Mouse (Mus musculus) urinary bladder, postnatal 10 days (tissue): Measurements from ENCODE around the gene Miga1.
A peak's percentile ranks its signal among the peaks of the same experiment; 100 is the strongest.
"Not testable (repeated sequence)": the region's sequence is repeated elsewhere in the genome, so short reads cannot be mapped to it uniquely, and the experiment has no call there.

Experiments used
- DNase-seq: peaks from one replicate; pipeline ENCODE4 v3.0.0; 2022; ENCODE audit warnings: low spot score

Gene Miga1

GRCm38 (mm10) chr3:152287810-152288209 lies 52.4 kb downstream of the Miga1 start:
- no peak for DNase-seq

- DNase-seq: no peak
Observed at GRCm38 (mm10) chr3:152284759-152285158, 55.4 kb downstream of the Miga1 start.

DNA sequence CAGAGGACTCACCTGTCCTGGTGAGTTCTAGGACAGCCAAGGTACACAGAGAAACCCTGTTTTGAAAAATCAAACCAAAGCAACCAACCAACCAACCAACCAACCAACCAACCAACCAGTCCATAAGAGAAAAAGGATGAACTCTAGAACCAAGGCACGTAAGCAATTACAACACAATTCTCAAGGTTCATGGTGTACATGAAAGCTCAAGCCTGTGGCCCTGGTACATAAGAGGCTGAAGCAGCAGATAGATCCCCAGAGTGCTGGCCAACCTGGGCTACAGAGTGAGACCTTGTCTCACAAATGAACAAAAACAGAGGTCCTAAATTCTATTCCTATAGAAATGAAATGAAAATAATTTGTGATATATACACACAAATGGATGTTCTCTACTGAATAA lies 55.9 kb downstream of the Miga1 start:
- no peak for DNase-seq

DNA sequence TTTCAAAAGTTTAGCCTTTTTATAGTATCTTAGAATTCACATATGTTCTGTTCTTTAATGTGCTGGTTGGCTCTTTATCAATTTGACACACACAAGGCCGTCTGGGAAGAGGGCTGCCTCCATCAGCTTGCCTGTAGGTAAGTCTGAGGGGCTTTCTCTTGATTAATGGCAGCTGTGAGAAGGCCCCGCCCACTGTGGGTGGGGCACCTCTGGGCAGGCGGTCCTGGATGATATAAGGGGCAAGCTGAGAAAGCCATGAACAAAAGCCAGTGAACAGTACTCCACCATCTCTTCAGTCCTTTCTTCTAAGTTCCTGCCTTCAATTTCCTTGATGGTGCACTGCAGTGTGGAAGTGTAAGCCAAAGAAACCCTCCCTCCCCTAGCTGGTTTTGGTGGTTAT lies 58.1 kb downstream of the Miga1 start:
- DNase-seq: no peak

DNA sequence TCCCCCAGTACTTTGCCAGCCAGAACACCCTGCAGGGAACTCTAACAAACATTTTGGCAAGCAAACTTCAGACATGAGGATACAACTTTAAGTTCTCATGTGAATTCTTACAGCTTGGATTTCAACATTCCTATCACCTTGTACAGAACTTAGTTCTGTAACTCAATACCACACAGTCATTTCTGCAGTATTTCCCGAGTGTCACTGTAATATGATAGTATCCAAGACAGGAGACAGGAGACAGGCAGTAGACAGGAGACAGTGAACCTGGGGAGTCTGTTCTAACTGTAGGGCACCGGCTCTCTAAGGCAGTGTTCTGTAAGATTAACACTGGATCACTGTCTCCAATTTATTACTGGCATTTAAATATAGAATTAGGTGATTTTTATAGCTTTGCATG lies 61.8 kb downstream of the Miga1 start:
- DNase-seq: no peak

- no peak for DNase-seq
Observed at GRCm38 (mm10) chr3:152277912-152278311, 62.3 kb downstream of the Miga1 start.

DNA sequence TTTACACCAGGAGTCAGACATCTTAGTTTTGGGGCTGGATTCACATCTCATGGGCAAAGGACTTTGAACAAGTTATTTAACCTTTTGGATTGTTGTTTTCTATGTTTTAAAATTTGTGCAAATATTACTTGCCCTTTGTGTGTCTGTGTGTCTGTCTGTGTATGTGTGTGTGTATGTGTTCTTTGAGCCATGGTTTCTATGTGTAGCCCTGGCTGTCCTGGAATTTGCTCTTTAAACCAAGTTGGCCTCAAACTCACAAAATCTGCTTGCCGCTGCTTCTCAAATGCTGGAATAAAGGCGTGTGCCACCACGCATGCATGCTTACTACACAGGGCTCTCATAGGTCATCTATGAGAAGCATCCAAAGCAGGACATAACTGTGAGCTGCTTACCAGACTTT lies 63.3 kb downstream of the Miga1 start:
- no peak for DNase-seq

DNA sequence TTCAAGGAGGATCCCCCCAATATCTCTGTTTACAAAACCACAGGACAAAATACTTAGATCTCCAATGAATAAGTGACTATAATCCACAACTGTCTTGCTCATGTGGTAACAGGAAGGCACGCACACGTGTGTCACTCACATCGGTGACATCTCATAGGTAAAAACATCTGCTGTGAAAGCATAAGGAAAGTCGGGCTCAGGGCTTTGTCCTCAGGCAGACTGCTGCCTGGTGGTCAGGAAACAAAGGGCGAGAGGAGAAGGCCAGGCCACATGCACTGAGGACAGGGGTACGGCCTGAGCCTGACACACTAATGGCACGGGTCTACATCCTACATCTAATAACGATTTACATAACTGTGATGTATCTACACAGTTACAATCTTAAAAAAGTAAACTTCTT lies 65.2 kb downstream of the Miga1 start:
- no peak for DNase-seq

GRCm38 (mm10) chr3:152272974-152273685 lies 67.1 kb downstream of the Miga1 start:
- no peak for DNase-seq

DNA sequence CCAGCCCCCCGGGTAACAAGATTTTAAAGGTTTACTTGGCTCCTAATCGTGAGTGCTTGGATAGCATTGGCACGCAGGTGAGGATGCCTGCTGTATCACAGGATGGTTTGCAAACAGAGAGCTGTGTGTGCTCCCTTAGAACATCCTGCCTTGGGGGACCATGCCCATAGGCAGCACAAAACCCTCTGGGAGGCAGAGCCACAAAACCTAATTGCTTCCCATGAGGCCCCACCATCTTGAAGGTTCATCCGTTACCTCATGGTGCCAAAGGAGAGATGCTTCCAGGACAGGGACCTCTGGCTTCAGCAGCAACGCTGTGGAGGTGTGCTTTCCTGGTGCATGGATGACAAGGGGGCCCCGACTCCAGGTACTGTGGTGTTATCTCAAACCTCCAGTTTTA lies 68.3 kb downstream of the Miga1 start:
- no peak for DNase-seq

GRCm38 (mm10) chr3:152271071-152271710 lies 69.0 kb downstream of the Miga1 start:
- DNase-seq: no peak

DNA sequence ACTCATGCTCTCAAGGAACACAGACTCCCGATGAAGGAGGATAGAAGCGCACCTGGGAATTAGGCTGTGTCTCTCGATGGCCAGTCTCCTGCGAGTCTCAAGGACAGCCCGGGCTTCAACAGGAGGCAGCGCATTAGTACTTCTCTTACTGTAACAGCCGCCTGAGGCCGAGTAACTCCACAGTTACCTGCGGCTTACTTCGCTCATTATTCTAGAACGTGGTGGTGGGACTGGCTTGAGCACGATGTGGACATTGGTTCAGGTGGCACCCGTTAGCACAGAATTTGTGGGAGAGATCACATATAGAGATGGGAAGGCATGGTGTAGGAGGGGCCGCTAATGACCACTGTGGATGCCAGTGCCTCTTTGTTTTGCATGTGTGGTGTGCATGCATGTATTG lies 72.1 kb downstream of the Miga1 start:
- DNase-seq: no peak

DNA sequence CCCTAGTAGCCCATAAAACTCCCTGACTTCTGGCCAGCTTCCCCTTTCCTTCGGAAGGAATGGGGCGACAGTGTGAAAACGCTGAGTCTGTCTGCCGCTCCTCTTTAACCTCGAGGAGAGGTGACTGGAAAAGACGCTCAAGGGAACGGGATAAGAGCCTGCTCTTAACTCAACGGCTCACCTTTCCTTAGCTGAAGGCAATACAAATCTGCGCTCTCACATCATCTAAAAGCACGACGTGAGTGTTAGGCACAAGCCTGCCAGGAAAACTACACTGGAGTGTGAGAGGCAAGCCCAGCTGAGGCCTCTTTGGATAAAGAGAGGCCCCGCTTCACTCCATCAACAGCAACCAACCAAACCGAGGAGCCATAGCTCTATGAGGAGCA lies 74.2 kb downstream of the Miga1 start, which contains the start of gene Nexn:
Gene Nexn (minus strand): TSS at position 315 of the 386 bp plus-strand sequence.
- no peak for DNase-seq

DNA sequence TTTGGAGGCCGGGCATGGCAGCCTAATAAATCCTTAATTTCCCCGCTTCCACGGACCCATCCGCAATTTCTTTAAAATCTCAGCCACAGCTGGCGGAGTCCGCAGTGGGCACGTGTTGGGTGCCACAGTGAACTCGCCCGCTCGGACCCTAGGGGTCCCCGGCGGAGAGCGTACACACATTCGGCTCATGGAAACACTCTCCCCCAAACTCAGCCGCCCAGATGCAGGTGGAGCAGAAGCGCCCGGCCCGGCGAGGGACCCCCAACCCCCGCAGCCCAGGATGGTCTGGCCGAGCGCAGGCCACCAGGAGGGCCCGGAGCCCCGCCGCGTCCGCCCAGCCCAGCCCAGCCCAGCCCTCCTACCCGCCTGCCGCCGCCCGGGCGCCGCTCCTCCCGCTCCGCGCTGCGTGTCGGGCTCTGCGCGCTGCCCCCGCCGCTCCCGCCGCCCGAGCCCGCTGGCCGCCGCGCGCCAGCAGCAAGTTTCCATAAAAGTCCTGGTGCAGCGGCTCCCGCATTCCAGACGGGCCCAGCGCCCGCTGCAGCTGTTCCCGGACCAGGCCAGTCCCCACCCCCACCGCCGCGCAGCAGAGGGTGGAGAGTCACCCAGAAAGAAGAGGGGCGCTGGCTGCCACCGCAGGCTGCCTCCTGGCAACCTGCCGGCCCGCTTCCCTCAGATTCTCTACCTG lies 74.7 kb downstream of the Miga1 start:
- peak; percentile 41 for DNase-seq

DNA sequence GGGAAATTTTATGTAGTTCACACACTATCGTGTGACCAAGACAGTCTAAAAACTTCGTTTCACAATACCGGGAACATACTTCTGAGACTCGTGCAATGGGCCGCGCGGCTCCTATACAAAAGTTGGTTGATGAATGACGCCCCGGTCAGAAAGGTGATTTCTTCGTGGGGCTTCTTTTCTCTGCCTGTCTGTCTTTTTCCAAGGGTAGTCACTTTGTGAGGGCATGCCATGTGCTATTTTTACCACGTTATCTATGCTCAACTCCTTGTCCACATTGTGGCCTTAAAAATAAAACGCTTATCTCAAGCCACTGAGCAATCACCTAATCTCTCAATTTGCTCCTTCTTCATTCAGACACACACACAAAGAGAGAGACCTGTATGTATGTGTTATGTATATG lies 75.4 kb downstream of the Miga1 start:
- DNase-seq: no peak

GRCm38 (mm10) chr3:152264374-152264773 lies 75.8 kb downstream of the Miga1 start:
- no peak for DNase-seq

- no peak for DNase-seq
Observed at GRCm38 (mm10) chr3:152261948-152262347, 78.3 kb downstream of the Miga1 start.

DNA sequence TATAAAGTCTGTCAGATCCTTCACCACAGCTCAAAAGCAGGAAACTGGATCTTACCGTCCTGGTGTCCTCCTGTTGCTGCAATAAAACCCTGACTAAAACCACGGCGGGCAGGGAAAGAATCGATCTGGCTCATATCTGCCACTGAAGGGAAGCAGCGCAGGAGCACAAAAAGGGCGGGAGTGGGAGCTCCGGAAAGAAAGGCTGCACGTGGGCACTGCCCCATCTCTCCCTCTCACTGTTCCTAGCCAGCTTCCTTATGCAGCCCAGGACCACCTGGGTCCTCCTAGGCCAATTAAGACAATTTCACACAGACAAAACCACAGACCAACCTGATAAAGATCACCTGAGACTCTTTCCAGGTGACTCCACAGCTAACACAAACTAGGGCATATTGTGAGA lies 78.8 kb downstream of the Miga1 start:
- no peak for DNase-seq

DNA sequence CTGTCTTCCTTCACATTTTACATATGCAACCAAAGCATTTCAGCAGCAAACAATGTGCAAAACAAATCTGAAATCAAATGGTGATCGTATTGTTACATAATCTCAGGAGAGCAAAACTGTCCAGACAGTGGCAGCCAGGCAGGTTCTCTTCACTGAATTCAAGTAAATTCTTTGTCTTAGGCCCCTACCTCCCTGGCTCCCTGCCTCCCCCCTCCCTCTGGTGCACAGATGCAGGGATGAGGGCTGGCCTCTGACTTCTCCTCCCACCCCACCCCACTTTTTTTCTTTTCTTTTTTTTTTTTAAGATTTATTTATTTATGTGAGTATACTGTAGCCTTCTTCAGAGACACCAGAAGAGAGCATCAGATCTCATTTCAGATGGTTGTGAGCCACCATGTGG lies 79.8 kb downstream of the Miga1 start:
- DNase-seq: no peak

DNA sequence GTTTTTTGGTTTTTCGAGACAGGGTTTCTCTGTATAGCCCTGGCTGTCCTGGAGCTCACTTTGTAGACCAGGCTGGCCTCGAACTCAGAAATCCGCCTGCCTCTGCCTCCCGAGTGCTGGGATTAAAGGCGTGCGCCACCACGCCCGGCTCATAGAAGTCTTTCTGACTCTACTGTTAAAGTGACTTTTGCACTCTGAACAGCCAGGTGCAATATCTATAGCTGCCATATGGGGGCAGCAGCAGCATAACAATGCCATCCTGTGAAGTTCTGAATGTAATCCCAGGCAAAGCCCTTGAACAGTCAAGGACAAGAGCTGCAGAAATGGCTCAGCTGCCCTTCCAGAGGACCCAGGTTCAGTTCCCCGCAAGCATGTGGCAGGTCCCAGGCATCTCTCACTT lies 80.8 kb downstream of the Miga1 start:
- DNase-seq: not testable (repeated sequence)

DNA sequence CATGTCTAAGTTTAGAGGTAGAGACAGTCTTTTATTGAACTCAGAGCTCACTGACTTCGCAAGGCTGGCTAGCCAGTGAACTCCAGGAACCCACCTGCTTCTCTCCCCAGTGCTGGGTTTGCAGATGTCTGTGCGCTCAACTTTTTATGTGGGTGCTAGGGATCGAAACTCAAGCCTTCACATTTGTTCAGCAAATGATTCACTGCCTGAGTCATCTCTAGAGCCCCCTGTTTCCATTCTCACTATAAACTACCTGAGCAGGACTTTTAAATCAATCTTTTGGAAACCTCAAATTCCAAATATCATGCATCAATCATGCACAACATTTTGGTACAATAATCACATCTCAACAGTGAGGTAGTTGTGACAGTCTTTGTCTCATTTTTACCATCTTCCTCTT lies 82.7 kb downstream of the Miga1 start:
- no peak for DNase-seq

- DNase-seq: no peak
Observed at GRCm38 (mm10) chr3:152250487-152250886, 89.7 kb downstream of the Miga1 start.

- DNase-seq: no peak
Observed at GRCm38 (mm10) chr3:152247708-152248107, 92.5 kb downstream of the Miga1 start.
